Mouse (Mus musculus) lung, embryonic 16.5 days (tissue): Measurements from ENCODE around the gene Olfr112. TPM values are rescaled to one million over a fixed set of nuclear protein-coding genes. Genes with fewer than 3 reads are reported as not detected.
"Not testable (repeated sequence)": the region's sequence is repeated elsewhere in the genome, so short reads cannot be mapped to it uniquely, and the experiment has no call there.

ENCODE experiments used
- ATAC-seq: fragments of 200-750 bp; cut with Nextera tagmentation; 2 replicates; pipeline ENCODE4 v1.8.0; 2017; ENCODE audit warnings: low read depth, mild to moderate bottlenecking, moderate library complexity
- H3K27ac ChIP-seq: fragments of 300-500 bp; sonication (generic); 2 replicates; pipeline ENCODE4 v1.5.1; 2014; ENCODE audit warnings: mild to moderate bottlenecking, control low read depth, low read length
- H3K27me3 ChIP-seq: fragments of 300-500 bp; sonication (generic); 2 replicates; pipeline ENCODE4 v1.6.1; 2014; ENCODE audit warnings: low read depth, low read length, mixed read lengths; ENCODE audit not compliant: control insufficient read depth, insufficient read depth
- H3K36me3 ChIP-seq: fragments of 300-500 bp; sonication (generic); 2 replicates; pipeline ENCODE4 v1.6.1; 2014; ENCODE audit warnings: low read length; ENCODE audit not compliant: control insufficient read depth, insufficient read depth
- H3K4me1 ChIP-seq: fragments of 300-500 bp; sonication (generic); replicated peaks from 2 replicates; pipeline ENCODE4 v1.6.1; 2014; ENCODE audit warnings: low read length, mixed read lengths; ENCODE audit not compliant: control insufficient read depth, insufficient read depth
- H3K4me2 ChIP-seq: fragments of 300-500 bp; sonication (generic); 2 replicates; pipeline ENCODE4 v1.6.1; 2014; ENCODE audit warnings: low read depth, low read length, control low read depth
- H3K4me3 ChIP-seq: fragments of 300-500 bp; sonication (generic); 2 replicates; pipeline ENCODE4 v1.5.1; 2014; ENCODE audit warnings: mild to moderate bottlenecking, low read length, control low read depth
- H3K9ac ChIP-seq: fragments of 300-500 bp; sonication (generic); 2 replicates; pipeline ENCODE4 v1.6.1; 2014; ENCODE audit warnings: low read length, control low read depth
- H3K9me3 ChIP-seq: fragments of 300-500 bp; sonication (generic); 2 replicates; pipeline ENCODE4 v1.6.1; 2016; ENCODE audit warnings: low read length; ENCODE audit not compliant: control insufficient read depth
- WGBS: fragments of 180-500 bp; shearing (Covaris S2); extraction: QIAGEN DNeasy Blood & Tissue Kit; methylation state at CpG from one replicate; pipeline ENCODE4 v1.1.7; 2014; 5-methylcytosine and 5-hydroxymethylcytosine counted together
- polyA plus RNA-seq: library from polyadenylated mRNA; unstranded; fragments of >200 nt; fragmentation: Nextera tagmentation; extraction: Ambion mirVana; gene quantifications from 2 replicates; pipeline ENCODE4 v1.2.1, GENCODE M21; 2015

Gene Olfr112
- polyA plus RNA-seq = not detected in 2 replicates

GRCm38 (mm10) chr17:37569351-37569750, at the start of gene Olfr112:
Gene Olfr112, minus strand, starts transcription at chr17:37569451.
- ATAC-seq = no peak
- Histone ChIP-seq H3K36me3 (no peaks in the 10 kb centered on the region), H3K27ac (no peak within 1 kb of the TSS), H3K4me3 (no peak within 1 kb of the TSS), H3K4me2 (no peak within 1 kb of the TSS), H3K4me1 (no peaks in the 10 kb centered on the region), H3K9me3 (no peaks in the 10 kb centered on the region), H3K9ac (no peak within 1 kb of the TSS), H3K27me3 (no peaks in the 10 kb centered on the region)

- Histone ChIP-seq H3K4me1 (no peaks in the 10 kb centered on the region), H3K9me3 (no peaks in the 10 kb centered on the region), H3K27ac (no peak within 1 kb of the TSS), H3K9ac (no peak within 1 kb of the TSS), H3K36me3 (no peaks in the 10 kb centered on the region), H3K4me2 (no peak within 1 kb of the TSS), H3K4me3 (no peak within 1 kb of the TSS), H3K27me3 (no peaks in the 10 kb centered on the region)
- ATAC-seq = no peak
Measured at GRCm38 (mm10) chr17:37592643-37593042, 23.4 kb upstream of the Olfr112 start, which contains the start of gene Olfr114. Gene Olfr114, minus strand, starts transcription at chr17:37592743.

- ATAC-seq = no peak
- Histone ChIP-seq H3K4me3 (no peak within 1 kb of the TSS), H3K36me3 (no peaks in the 10 kb centered on the region), H3K9me3 (no peaks in the 10 kb centered on the region), H3K9ac (no peak within 1 kb of the TSS), H3K27ac (no peak within 1 kb of the TSS), H3K4me1 (no peaks in the 10 kb centered on the region), H3K27me3 (no peaks in the 10 kb centered on the region), H3K4me2 (no peak within 1 kb of the TSS)
Measured at GRCm38 (mm10) chr17:37577563-37577962, 8.3 kb upstream of the Olfr112 start, which contains the start of gene Olfr113. Gene Olfr113, minus strand, starts transcription at chr17:37577663.

- 38% methylated on average over 1 of the region's 1 CpGs for WGBS
- Histone ChIP-seq H3K4me2 (no peak overlapping the region), H3K4me3 (no peak overlapping the region), H3K27me3 (no peaks in the 10 kb centered on the region), H3K27ac (no peak overlapping the region), H3K4me1 (no peaks in the 10 kb centered on the region), H3K36me3 (no peaks in the 10 kb centered on the region), H3K9ac (no peak overlapping the region), H3K9me3 (no peaks in the 10 kb centered on the region)
- ATAC-seq = no peak
Measured at GRCm38 (mm10) chr17:37558913-37559615, 10.2 kb downstream of the Olfr112 start.

GRCm38 (mm10) chr17:37543800-37544435, 25.3 kb downstream of the Olfr112 start:
- no peak for ATAC-seq
- H3K9ac ChIP-seq = no peak overlapping the region
- no peak overlapping the region for H3K4me3 ChIP-seq
- H3K36me3 ChIP-seq = no peaks in the 10 kb centered on the region
- no peak overlapping the region for H3K4me2 ChIP-seq
- WGBS = 67% methylated on average over 3 of the region's 3 CpGs
- H3K27me3 ChIP-seq = no peaks in the 10 kb centered on the region
- no peak overlapping the region for H3K27ac ChIP-seq
- no peaks in the 10 kb centered on the region for H3K9me3 ChIP-seq
- no peaks in the 10 kb centered on the region for H3K4me1 ChIP-seq

- no peak overlapping the region for H3K4me3 ChIP-seq
- WGBS = 77% methylated on average over 4 of the region's 4 CpGs
- no peak overlapping the region for H3K9ac ChIP-seq
- H3K4me1 ChIP-seq = no peaks in the 10 kb centered on the region
- H3K9me3 ChIP-seq = no peaks in the 10 kb centered on the region
- no peak overlapping the region for H3K4me2 ChIP-seq
- no peaks in the 10 kb centered on the region for H3K27me3 ChIP-seq
- no peaks in the 10 kb centered on the region for H3K36me3 ChIP-seq
- H3K27ac ChIP-seq = no peak overlapping the region
- no peak for ATAC-seq
Measured at GRCm38 (mm10) chr17:37541454-37542119, 27.7 kb downstream of the Olfr112 start.

GRCm38 (mm10) chr17:37538416-37538815, 30.8 kb downstream of the Olfr112 start:
- H3K9ac ChIP-seq, ATAC-seq, H3K27me3 ChIP-seq, H3K27ac ChIP-seq, H3K4me1 ChIP-seq, H3K4me3 ChIP-seq, H3K36me3 ChIP-seq, H3K4me2 ChIP-seq, H3K9me3 ChIP-seq: not testable (repeated sequence)
- 28% methylated on average over 1 of the region's 1 CpGs for WGBS

GRCm38 (mm10) chr17:37535173-37535572, 34.1 kb downstream of the Olfr112 start:
- H3K4me2 ChIP-seq = no peak overlapping the region
- no peaks in the 10 kb centered on the region for H3K36me3 ChIP-seq
- H3K4me3 ChIP-seq = no peak overlapping the region
- no peak overlapping the region for H3K27ac ChIP-seq
- no peak overlapping the region for H3K9ac ChIP-seq
- H3K27me3 ChIP-seq = no peaks in the 10 kb centered on the region
- ATAC-seq = no peak
- no peaks in the 10 kb centered on the region for H3K4me1 ChIP-seq
- H3K9me3 ChIP-seq = no peaks in the 10 kb centered on the region

- not testable (repeated sequence) for H3K27ac ChIP-seq, H3K36me3 ChIP-seq, ATAC-seq, H3K4me2 ChIP-seq, H3K9me3 ChIP-seq, H3K4me3 ChIP-seq, H3K9ac ChIP-seq, H3K27me3 ChIP-seq, H3K4me1 ChIP-seq
- WGBS = 55% methylated on average over 1 of the region's 1 CpGs
Measured at GRCm38 (mm10) chr17:37525427-37525826, 43.8 kb downstream of the Olfr112 start.
